Mouse (Mus musculus) neural tube, embryonic 13.5 days (tissue): ENCODE results near the gene Igdcc4. TPM values are rescaled to one million over a fixed set of nuclear protein-coding genes. Genes with fewer than 3 reads are reported as not detected.

ENCODE experiments used
- ATAC-seq: fragments of 200-750 bp; cut with Nextera tagmentation; 2 replicates; pipeline ENCODE4 v1.8.0; 2017; ENCODE audit warnings: low read depth, mild to moderate bottlenecking, moderate TSS enrichment, moderate library complexity
- H3K27ac ChIP-seq: fragments of 300-500 bp; sonication (generic); replicated peaks from 2 replicates; pipeline ENCODE4 v1.5.1; 2015; ENCODE audit warnings: moderate library complexity, mild to moderate bottlenecking, inconsistent platforms
- H3K27me3 ChIP-seq: fragments of 300-500 bp; sonication (generic); 2 replicates; pipeline ENCODE4 v1.6.1; 2015; ENCODE audit warnings: mild to moderate bottlenecking, inconsistent platforms
- H3K36me3 ChIP-seq: fragments of 300-500 bp; sonication (generic); 2 replicates; pipeline ENCODE4 v1.6.1; 2015; ENCODE audit warnings: mild to moderate bottlenecking, inconsistent platforms
- H3K4me1 ChIP-seq: fragments of 300-500 bp; sonication (generic); replicated peaks from 2 replicates; pipeline ENCODE4 v1.6.1; 2015; ENCODE audit warnings: inconsistent platforms
- H3K4me2 ChIP-seq: fragments of 300-500 bp; sonication (generic); 2 replicates; pipeline ENCODE4 v1.6.1; 2015; ENCODE audit warnings: inconsistent platforms, mild to moderate bottlenecking, moderate library complexity
- H3K4me3 ChIP-seq: fragments of 300-500 bp; sonication (generic); 2 replicates; pipeline ENCODE4 v1.5.1; 2015; ENCODE audit warnings: mild to moderate bottlenecking, inconsistent platforms
- H3K9ac ChIP-seq: fragments of 300-500 bp; sonication (generic); 2 replicates; pipeline ENCODE4 v1.6.1; 2015; ENCODE audit warnings: moderate library complexity, mild to moderate bottlenecking, inconsistent platforms
- H3K9me3 ChIP-seq: fragments of 300-500 bp; sonication (generic); 2 replicates; pipeline ENCODE4 v1.6.1; 2016; ENCODE audit warnings: inconsistent platforms
- WGBS: fragments of 180-500 bp; shearing (Covaris S2); methylation state at CpG from one replicate; pipeline ENCODE4 v1.1.7; 2015; 5-methylcytosine and 5-hydroxymethylcytosine counted together
- polyA plus RNA-seq: library from polyadenylated mRNA; unstranded; fragments of >200 nt; fragmentation: Nextera tagmentation; extraction: Ambion mirVana; gene quantifications from 2 replicates; pipeline ENCODE4 v1.2.1, GENCODE M21; 2015

Igdcc4 gene
- polyA plus RNA-seq, 1 experiment from 2014 or later: 8.9 TPM

DNA sequence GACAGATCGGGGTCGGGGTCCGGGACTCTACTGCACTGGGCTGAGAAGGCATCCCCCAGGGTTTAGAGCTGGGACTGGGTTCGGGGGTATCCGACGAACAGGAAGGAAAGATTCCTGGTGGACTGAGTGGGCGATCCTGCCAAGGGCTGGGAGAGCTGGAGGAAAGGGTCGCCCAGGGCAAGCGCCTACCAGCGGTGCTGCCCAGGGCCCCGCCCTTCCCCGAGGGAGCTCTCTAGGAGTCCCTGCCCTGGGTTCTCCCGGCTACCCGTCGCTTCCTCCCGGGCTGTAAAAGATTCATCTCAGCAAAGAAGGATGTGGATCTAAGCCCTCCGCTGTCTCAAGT is 40.7 kb downstream of the Igdcc4 start:
- ATAC-seq: peak; percentile 46
- H3K4me1 ChIP-seq: peaks cover 59% of the 10 kb centered on the region
- 0% methylated on average over 16 of the region's 17 CpGs for WGBS

DNA sequence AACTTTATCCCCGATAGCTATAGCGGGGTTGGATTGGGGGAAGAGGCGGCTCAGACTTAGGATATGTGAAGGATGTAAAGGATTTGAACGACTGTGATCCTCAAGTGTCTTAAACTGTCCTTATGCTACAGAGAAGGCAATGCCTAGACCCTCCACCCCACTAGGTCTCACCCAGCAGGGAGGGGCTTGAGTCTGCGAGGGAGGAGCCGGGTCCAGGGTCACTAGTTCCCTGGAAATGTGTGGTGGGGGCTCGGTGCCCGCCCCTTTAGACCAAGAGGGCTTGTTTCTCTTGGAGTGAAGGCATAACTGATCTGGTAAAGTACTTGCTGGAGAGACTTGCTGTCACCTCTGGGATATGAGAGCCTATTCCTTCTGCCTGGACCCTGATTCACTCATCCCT is 41.1 kb downstream of the Igdcc4 start:
- H3K27ac ChIP-seq: peak overlapping the region; percentile 98
- H3K9ac ChIP-seq: peak overlapping the region; percentile 92
- no peaks in the 10 kb centered on the region for H3K27me3 ChIP-seq
- H3K36me3 ChIP-seq: peaks cover 30% of the 10 kb centered on the region
- H3K4me2 ChIP-seq: peak overlapping the region; percentile 87
- H3K9me3 ChIP-seq: no peaks in the 10 kb centered on the region
- WGBS: 0% methylated on average over 8 of the region's 8 CpGs
- peak overlapping the region; percentile 90 for H3K4me3 ChIP-seq
- peaks cover 61% of the 10 kb centered on the region for H3K4me1 ChIP-seq
- ATAC-seq: 0 out of 2 replicates have a peak, but pooled peaks have one; percentile 33

More for the DNA sequence above, 40.7 kb downstream of the Igdcc4 start:
- H3K27ac ChIP-seq: peak overlapping the region; percentile 98
- H3K9me3 ChIP-seq: no peaks in the 10 kb centered on the region
- H3K27me3 ChIP-seq: no peaks in the 10 kb centered on the region
- peak overlapping the region; percentile 87 for H3K4me2 ChIP-seq
- peak overlapping the region; percentile 90 for H3K4me3 ChIP-seq
- H3K9ac ChIP-seq: peak overlapping the region; percentile 92
- peaks cover 26% of the 10 kb centered on the region for H3K36me3 ChIP-seq

DNA sequence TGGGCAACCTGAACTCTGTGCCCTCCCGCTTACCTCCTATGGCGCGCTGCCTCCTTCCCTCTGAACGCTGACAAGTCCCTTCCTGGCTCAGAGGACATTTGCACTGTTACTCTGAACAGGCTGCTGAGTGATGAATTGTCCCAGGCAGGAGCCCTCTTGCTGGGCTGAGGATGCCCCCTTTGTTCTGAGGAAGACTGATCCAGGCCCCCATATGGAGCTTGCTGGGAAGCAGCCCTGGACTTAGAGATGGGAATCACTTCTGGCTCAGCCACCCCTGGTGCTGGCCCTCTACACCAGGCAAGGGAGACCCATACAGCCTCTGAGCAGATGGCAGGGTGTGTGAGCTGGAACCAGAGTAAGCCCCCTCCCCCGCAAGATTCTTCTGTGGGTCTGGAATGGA is 44.7 kb downstream of the Igdcc4 start:
- peak overlapping the region; percentile 22; the same call in 1 of the 2 replicates for H3K4me2 ChIP-seq
- no peaks in the 10 kb centered on the region for H3K27me3 ChIP-seq
- H3K4me3 ChIP-seq: no peak overlapping the region
- peak overlapping the region; percentile 73 for H3K27ac ChIP-seq
- peak overlapping the region; percentile 35; the same call in 1 of the 2 replicates for H3K9ac ChIP-seq
- H3K4me1 ChIP-seq: peaks cover 75% of the 10 kb centered on the region
- WGBS: 26% methylated on average over 5 of the region's 5 CpGs
- no peaks in the 10 kb centered on the region for H3K9me3 ChIP-seq
- no peak for ATAC-seq
- H3K36me3 ChIP-seq: peaks cover 65% of the 10 kb centered on the region

DNA sequence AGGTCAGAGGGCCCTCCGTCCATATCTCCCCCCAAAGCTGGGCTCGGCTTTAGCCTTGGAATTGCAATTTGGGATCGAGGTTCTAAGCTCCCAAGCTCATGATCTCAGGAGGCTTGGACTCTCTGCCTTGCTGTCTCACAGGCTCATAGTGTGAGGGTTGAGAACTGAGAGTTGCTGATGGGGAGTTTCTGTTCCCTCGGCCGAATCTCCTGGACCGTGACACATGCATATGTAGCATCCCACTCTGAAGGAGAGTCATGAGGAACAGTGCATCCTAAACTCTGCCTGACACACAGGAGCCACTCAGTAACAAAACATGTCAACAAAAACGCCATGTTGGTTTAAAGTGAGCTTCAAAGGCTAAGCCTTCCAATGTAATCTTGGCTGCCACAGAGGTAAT is 47.2 kb downstream of the Igdcc4 start:
- 91% methylated on average over 7 of the region's 7 CpGs for WGBS
- ATAC-seq: no peak

DNA sequence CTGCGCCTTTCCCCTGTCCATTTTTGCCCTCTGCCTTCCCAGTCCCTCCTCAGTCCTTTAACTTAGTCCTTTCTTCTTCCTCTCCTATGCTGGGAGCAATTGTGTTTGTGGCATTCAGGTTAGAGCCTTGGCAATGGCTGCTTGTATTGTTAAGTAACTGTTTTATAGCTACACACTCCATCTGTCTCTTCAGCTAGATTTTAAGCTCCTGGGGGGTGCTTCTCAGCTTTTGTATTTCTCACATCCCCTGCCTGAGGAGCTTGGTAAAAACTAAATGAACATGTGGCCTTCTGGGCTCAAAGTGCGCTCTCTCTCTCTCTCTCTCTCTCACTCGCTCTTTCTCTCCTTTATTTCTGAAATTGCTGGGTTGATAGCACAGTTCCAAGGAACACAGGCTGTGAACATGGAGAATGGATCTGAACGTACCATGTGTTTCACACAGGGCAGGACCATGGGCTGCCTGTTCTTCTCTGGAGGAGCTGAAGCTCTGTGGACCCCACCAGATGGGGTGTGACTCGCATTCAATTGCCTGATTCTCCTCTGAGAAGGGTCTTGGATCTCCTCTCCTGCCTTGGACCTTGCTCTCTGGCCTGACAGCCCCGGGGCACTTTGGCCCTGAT is 51.5 kb downstream of the Igdcc4 start:
- peak overlapping the region; percentile 16 for H3K4me2 ChIP-seq
- ATAC-seq: peak; percentile 42
- WGBS: 14% methylated on average over 6 of the region's 6 CpGs
- H3K4me3 ChIP-seq: no peak overlapping the region
- no peaks in the 10 kb centered on the region for H3K27me3 ChIP-seq
- peak overlapping the region; percentile 93 for H3K27ac ChIP-seq
- peak overlapping the region; percentile 58 for H3K9ac ChIP-seq
- no peaks in the 10 kb centered on the region for H3K9me3 ChIP-seq
- peaks cover 73% of the 10 kb centered on the region for H3K4me1 ChIP-seq
- peaks cover 51% of the 10 kb centered on the region for H3K36me3 ChIP-seq

More for the DNA sequence above, 47.2 kb downstream of the Igdcc4 start:
- no peaks in the 10 kb centered on the region for H3K27me3 ChIP-seq
- no peak overlapping the region for H3K9ac ChIP-seq
- H3K4me1 ChIP-seq: peaks cover 71% of the 10 kb centered on the region
- peaks cover 70% of the 10 kb centered on the region for H3K36me3 ChIP-seq
- H3K9me3 ChIP-seq: no peaks in the 10 kb centered on the region
- H3K4me3 ChIP-seq: no peak overlapping the region
- H3K27ac ChIP-seq: no peak overlapping the region
- H3K4me2 ChIP-seq: no peak overlapping the region

DNA sequence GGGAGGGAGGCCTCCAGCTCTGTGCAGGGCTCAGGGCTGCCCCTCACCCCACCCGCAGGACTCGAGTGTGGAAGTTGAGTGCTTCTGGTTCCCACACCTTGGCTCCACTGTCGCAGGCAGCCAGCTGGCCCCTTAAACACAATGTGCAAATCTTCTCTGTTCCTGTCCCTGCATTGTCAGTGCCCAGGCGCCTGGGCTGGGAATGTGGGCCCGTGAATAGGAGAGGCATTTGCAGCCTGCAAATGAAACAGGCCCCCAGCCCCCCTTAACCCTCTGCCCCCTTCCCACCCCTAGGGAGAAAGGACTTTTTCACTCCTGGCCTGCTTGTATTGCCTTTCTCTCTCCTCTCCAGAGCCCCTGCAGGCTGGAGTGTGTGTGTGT is 52.0 kb downstream of the Igdcc4 start:
- H3K9ac ChIP-seq: peak overlapping the region; percentile 58
- H3K36me3 ChIP-seq: peaks cover 46% of the 10 kb centered on the region

DNA sequence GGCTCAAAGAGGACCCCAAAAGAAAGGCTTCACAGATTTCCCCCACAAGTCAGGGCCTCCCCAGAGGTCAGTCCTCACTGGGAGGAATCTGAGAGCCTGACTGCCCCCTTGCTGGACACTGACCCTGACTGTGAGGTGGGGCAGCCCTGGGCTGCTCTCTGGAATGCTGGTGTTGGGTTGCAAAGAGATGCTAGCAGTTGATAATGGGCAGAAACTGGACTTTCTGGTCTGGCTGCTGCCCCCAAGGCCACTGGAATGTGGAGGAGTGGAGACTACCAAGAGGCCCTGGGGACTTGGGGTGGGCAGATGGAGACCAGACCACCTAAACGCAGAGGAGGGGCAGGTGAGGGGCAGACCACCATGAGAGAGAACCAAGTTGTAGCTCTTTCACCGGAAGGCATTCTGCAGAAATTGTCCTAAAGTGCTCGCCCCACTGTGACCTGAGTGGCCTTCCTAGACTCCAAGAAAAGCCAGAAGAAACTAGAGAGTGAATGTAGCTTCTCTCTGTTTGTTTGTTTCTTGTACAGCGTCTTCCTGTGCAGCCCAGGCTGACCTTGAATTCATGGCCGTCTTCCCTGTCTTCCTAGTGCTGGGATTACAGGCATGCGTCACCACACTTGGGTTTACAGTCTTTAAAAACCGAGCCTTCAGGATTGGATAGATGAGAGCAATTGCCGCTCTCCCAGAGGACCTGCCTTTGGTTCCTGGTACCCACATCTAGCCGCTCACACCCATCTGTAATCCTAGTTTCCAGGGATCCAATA is 53.6 kb downstream of the Igdcc4 start:
- no peak for ATAC-seq
- 66% methylated on average over 9 of the region's 9 CpGs for WGBS
- Histone ChIP-seq H3K9me3 (no peaks in the 10 kb centered on the region), H3K27me3 (no peaks in the 10 kb centered on the region), H3K4me3 (no peak overlapping the region), H3K36me3 (peaks cover 32% of the 10 kb centered on the region), H3K27ac (peak overlapping the region; percentile 93), H3K4me1 (peaks cover 68% of the 10 kb centered on the region), H3K9ac (peak overlapping the region; percentile 31; the same call in 1 of the 2 replicates), H3K4me2 (no peak overlapping the region)

More for the DNA sequence above, 52.0 kb downstream of the Igdcc4 start:
- peak overlapping the region; percentile 16 for H3K4me2 ChIP-seq
- H3K4me1 ChIP-seq: peaks cover 73% of the 10 kb centered on the region
- no peaks in the 10 kb centered on the region for H3K9me3 ChIP-seq
- no peaks in the 10 kb centered on the region for H3K27me3 ChIP-seq
- peak overlapping the region; percentile 93 for H3K27ac ChIP-seq
- peak; percentile 78 for ATAC-seq
- no peak overlapping the region for H3K4me3 ChIP-seq
- WGBS: 6% methylated on average over 5 of the region's 5 CpGs

DNA sequence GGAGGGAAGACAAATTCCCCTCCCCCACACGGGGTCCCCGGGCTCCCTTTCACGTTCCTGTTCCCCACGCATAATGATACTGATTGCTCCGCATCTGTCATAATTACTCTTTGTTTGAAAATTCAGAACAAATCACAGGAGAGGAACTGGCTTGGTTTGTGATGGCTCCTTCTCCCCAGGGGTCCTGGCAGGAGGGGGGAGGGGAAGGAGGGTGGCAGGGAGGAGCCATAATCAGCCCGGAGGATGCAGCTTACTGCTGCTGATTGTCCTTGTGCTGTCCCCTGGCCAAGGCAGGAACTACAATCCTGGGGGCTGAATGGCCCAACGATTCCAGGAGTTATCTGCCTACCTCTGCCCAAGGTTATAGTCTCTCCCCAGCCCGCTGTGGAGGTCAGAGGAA is 55.3 kb downstream of the Igdcc4 start:
- H3K4me3 ChIP-seq: no peak overlapping the region
- WGBS: 2% methylated on average over 8 of the region's 8 CpGs
- H3K4me1 ChIP-seq: peaks cover 79% of the 10 kb centered on the region
- H3K9ac ChIP-seq: peak overlapping the region; percentile 58
- no peaks in the 10 kb centered on the region for H3K27me3 ChIP-seq
- H3K36me3 ChIP-seq: peaks cover 17% of the 10 kb centered on the region
- ATAC-seq: peak; percentile 34; the same call in 1 of the 2 replicates
- peak overlapping the region; percentile 86 for H3K27ac ChIP-seq
- peak overlapping the region; percentile 34 for H3K4me2 ChIP-seq
- H3K9me3 ChIP-seq: no peaks in the 10 kb centered on the region

DNA sequence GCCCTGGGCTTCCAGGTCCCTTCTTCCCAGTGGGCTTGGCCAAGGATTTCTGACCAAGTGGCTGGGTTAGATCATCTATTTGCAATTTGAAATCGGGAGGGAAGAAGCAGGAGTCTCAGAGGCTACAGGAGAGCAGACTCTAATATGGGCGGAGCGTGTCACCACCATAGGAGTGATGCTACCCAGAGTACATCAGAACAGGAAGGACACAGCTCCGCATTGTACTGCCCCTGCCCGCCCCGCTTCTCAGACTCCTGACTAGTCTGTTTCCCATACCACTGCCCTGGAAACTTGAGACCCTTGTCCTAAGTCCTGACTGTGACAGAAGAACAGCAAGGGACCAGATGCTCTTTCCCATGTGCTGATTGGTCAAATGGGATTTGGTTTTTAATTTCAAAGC is 56.3 kb downstream of the Igdcc4 start:
- ATAC-seq: no peak
- H3K27ac ChIP-seq: peak overlapping the region; percentile 86
- H3K9me3 ChIP-seq: no peaks in the 10 kb centered on the region
- peaks cover 12% of the 10 kb centered on the region for H3K36me3 ChIP-seq
- H3K9ac ChIP-seq: no peak overlapping the region
- H3K4me3 ChIP-seq: no peak overlapping the region
- no peaks in the 10 kb centered on the region for H3K27me3 ChIP-seq
- peaks cover 87% of the 10 kb centered on the region for H3K4me1 ChIP-seq
- 51% methylated on average over 6 of the region's 6 CpGs for WGBS
- no peak overlapping the region for H3K4me2 ChIP-seq

DNA sequence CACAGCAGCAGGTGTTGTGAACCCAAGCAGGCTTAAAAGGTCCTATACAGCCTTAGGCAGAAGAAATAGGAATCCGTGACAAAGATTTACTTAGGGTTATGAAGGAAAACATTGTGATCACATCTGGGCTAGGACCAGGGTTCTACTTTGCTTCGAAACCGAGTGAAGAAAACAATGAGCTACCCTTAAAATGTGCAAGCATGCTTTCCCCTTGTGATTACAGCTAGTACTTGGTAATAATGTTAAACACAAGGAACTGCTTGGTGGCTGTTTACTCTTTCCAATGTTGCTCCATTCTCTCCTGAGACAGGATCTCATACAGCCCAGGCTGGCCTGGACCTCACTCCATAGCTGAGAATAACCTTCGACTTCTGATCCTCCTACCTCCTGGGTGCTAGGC is 59.9 kb downstream of the Igdcc4 start:
- 19% methylated on average over 4 of the region's 4 CpGs for WGBS
- Histone ChIP-seq H3K4me3 (no peak overlapping the region), H3K27me3 (no peaks in the 10 kb centered on the region), H3K27ac (peak overlapping the region; percentile 85; the same call in 1 of the 2 replicates), H3K9me3 (no peaks in the 10 kb centered on the region), H3K4me2 (no peak overlapping the region), H3K4me1 (peaks cover 85% of the 10 kb centered on the region), H3K36me3 (no peaks in the 10 kb centered on the region), H3K9ac (no peak overlapping the region)
- ATAC-seq: no peak

DNA sequence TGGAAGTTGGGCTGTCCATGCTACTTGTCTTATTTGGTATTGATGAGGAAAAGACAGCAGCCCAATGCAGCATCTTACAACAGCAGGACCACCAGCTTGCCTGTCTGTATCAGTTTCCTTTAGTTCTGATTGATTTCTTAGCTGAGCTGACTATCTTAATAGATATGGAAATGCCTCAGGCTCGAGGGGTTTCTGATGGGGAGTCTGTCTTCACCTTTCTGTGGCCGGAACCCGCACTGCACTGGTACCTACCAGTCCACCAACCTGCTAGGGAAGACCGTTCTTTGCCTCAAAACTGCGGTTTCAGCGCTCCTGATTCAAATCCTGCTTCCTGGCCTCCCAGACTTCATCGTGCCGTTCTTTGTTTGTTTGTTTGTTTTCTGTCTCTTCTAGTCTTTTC is 60.6 kb downstream of the Igdcc4 start:
- ATAC-seq: no peak
- Histone ChIP-seq H3K9me3 (no peaks in the 10 kb centered on the region), H3K36me3 (no peaks in the 10 kb centered on the region), H3K9ac (peak overlapping the region; percentile 72; the same call in 1 of the 2 replicates), H3K4me3 (peak overlapping the region; percentile 43; the same call in 1 of the 2 replicates), H3K4me1 (peaks cover 85% of the 10 kb centered on the region), H3K4me2 (peak overlapping the region; percentile 74), H3K27me3 (no peaks in the 10 kb centered on the region), H3K27ac (peak overlapping the region; percentile 85)
- 14% methylated on average over 8 of the region's 8 CpGs for WGBS
